Mouse (Mus musculus) forebrain, embryonic 11.5 days (tissue): ENCODE results near the gene Adamts20. TPM values are rescaled to one million over a fixed set of nuclear protein-coding genes. Genes with fewer than 3 reads are reported as not detected.
A peak's percentile ranks its signal among the peaks of the same experiment; 100 is the strongest.
"Not testable (repeated sequence)": the region's sequence is repeated elsewhere in the genome, so short reads cannot be mapped to it uniquely, and the experiment has no call there.

Experiments used
- ATAC-seq: fragments of 200-750 bp; cut with Nextera tagmentation; replicated peaks from 2 replicates; pipeline ENCODE4 v1.8.0; 2017; ENCODE audit warnings: moderate TSS enrichment; ENCODE audit not compliant: low FRiP score
- DNase-seq: peaks from one replicate; pipeline ENCODE4 v3.0.0-alpha.2; 2017; ENCODE audit warnings: low spot score
- H3K27ac ChIP-seq: fragments of 300-500 bp; sonication (generic); 2 replicates; pipeline ENCODE4 v1.5.1; 2014; ENCODE audit warnings: low read depth, low read length
- H3K27me3 ChIP-seq: fragments of 300-500 bp; sonication (generic); 2 replicates; pipeline ENCODE4 v1.6.1; 2014; ENCODE audit warnings: mild to moderate bottlenecking, low read length, mixed read lengths; ENCODE audit not compliant: control insufficient read depth, insufficient read depth
- H3K36me3 ChIP-seq: fragments of 300-500 bp; sonication (generic); 2 replicates; pipeline ENCODE4 v1.6.1; 2014; ENCODE audit warnings: mild to moderate bottlenecking, low read length, moderate library complexity, mixed read lengths; ENCODE audit not compliant: control insufficient read depth, insufficient read depth
- H3K4me1 ChIP-seq: fragments of 300-500 bp; sonication (generic); replicated peaks from 2 replicates; pipeline ENCODE4 v1.6.1; 2014; ENCODE audit warnings: low read length, mixed read lengths; ENCODE audit not compliant: control insufficient read depth, insufficient read depth
- H3K4me2 ChIP-seq: fragments of 300-500 bp; sonication (generic); 2 replicates; pipeline ENCODE4 v1.6.1; 2014; ENCODE audit warnings: low read depth, mild to moderate bottlenecking, low read length, moderate library complexity, mixed read lengths; ENCODE audit not compliant: severe bottlenecking
- H3K4me3 ChIP-seq: fragments of 300-500 bp; sonication (generic); 2 replicates; pipeline ENCODE4 v1.5.1; 2014; ENCODE audit warnings: low read depth, low read length
- H3K9ac ChIP-seq: fragments of 300-500 bp; sonication (generic); 2 replicates; pipeline ENCODE4 v1.6.1; 2014; ENCODE audit warnings: low read length
- H3K9me3 ChIP-seq: fragments of 300-500 bp; sonication (generic); 2 replicates; pipeline ENCODE4 v1.6.1; 2016; ENCODE audit warnings: low read length, mixed read lengths; ENCODE audit not compliant: control insufficient read depth
- WGBS: fragments of 180-500 bp; shearing (Covaris S2); extraction: QIAGEN DNeasy Blood & Tissue Kit; methylation state at CpG from one replicate; pipeline ENCODE4 v1.1.7; 2014; 5-methylcytosine and 5-hydroxymethylcytosine counted together
- polyA plus RNA-seq: library from polyadenylated mRNA; unstranded; fragments of >200 nt; fragmentation: Nextera tagmentation; extraction: Ambion mirVana; gene quantifications from 2 replicates; pipeline ENCODE4 v1.2.1, GENCODE M21; 2014

The Adamts20 gene
- 14.0 and 15.4 TPM in 2 replicates for polyA plus RNA-seq

DNA sequence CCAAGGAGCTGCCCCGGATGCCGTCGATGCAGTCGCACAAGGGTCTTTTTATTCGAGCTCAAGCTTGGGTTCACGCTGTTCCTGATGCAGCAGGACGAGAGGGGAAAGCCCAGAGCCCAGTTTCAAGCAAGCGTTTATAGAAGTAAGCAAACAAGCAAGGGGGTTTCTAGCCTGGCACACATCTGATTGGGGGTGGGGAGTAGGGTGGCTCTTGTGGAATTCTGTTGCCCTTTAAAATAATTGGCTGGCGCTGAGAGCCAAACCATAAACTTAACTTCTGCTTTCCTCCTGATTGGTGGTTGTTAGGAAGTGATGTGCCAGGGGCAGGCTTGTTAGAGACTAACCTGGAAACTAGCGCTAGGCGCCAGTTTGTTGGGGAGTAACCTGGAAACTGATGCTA is at the start of gene Adamts20:
Gene Adamts20, minus strand, starts transcription at position 101 of the 400 bp plus-strand sequence.
- 84% methylated on average over 11 of the region's 11 CpGs for WGBS
- DNase-seq: no peak
- H3K4me2 ChIP-seq: 0 out of 2 replicates have a peak within 1 kb of the TSS, but pooled peaks have one; percentile 8
- H3K9ac ChIP-seq: no peak within 1 kb of the TSS
- no peak within 1 kb of the TSS for H3K27ac ChIP-seq
- H3K4me1 ChIP-seq: no peaks in the 10 kb centered on the region; the same call in 1 of the 2 replicates
- no peaks in the 10 kb centered on the region for H3K36me3 ChIP-seq
- H3K27me3 ChIP-seq: no peaks in the 10 kb centered on the region
- no peak within 1 kb of the TSS for H3K4me3 ChIP-seq
- no peaks in the 10 kb centered on the region for H3K9me3 ChIP-seq
- no peak for ATAC-seq

DNA sequence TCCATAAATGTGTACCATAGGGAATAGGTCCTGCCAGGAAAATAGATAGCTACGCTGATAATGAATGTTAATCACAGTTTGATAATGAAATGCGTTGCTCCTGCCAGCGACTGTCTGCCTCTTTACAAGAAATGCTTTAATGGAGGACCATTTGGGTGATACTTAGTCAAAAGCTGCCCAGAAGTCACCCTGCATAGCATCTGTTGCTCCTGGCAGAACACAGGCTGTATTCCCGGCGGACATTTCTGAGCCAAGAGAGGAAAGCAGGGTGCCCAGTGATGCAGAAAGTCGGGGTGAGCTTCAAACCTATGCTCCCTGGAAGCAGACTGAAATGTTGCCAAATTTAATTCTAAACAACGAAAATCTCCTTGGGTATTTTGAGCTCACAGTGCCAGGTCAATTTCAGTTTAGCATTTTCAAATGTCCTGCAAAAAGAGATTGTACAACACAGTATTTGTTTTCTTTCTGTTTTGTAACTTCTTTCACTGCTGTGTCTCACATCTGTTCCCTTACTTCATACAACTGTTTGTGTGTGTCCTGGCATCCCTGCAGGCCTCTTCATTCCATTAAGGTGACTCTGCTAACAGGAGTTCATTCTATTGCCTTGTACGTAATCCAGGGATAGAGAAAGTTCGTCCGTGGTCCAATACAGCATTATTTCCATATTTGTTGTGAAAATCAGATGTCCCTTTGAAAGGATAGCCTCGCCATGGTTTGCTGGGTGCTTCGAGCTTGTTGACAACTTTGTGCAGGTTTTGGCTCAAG is 38.4 kb upstream of the Adamts20 start:
- Histone ChIP-seq H3K36me3 (no peaks in the 10 kb centered on the region), H3K27me3 (no peaks in the 10 kb centered on the region), H3K27ac (no peak overlapping the region), H3K4me2 (no peak overlapping the region), H3K9ac (no peak overlapping the region), H3K9me3 (no peaks in the 10 kb centered on the region), H3K4me1 (no peaks in the 10 kb centered on the region), H3K4me3 (no peak overlapping the region)
- ATAC-seq (no peak), DNase-seq (no peak)
- 87% methylated on average over 12 of the region's 12 CpGs for WGBS

DNA sequence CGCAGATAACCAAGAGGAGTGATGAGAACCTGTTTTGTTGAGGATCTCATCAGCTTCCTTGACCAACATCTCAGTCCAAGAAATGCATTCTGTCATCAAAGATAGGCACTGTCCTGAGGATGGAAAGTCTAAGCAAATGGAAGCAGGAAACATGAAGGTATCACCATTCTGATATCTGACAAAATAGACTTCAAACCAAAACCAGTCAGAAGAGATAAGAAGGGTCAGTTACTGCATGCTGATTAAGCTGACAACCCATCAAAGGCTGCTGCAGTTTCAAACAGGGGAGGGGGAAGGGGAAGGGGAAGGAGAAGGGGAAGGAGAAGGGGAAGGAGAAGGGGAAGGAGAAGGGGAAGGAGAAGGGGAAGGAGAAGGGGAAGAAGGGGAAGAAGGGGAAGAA is 34.0 kb upstream of the Adamts20 start:
- Histone ChIP-seq H3K9me3 (no peaks in the 10 kb centered on the region), H3K4me2 (no peak overlapping the region), H3K36me3 (no peaks in the 10 kb centered on the region), H3K4me1 (no peaks in the 10 kb centered on the region), H3K27me3 (no peaks in the 10 kb centered on the region), H3K4me3 (no peak overlapping the region), H3K9ac (no peak overlapping the region), H3K27ac (no peak overlapping the region)
- 87% methylated on average over 1 of the region's 1 CpGs for WGBS
- DNase-seq (no peak), ATAC-seq (no peak)

DNA sequence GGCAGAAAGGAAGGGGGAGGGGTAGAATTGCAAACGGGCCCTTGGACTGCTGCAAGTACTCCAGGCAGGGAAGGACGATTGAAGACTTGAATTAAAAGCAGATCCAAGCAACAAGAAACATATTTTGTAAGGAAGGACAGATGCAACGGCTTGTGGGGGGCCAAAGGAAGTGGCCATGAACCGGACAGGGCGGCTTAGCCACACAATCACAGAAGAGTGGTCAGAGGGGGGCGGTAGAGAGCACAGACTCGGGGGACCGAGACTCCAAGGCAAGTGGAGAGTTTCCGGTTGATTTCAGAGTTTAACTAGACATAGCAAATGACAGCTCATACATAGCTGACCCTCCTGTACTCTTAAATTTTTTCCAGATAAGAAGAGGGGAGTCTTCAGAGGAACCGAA is 30.7 kb upstream of the Adamts20 start:
- no peaks in the 10 kb centered on the region for H3K27me3 ChIP-seq
- H3K9me3 ChIP-seq: no peaks in the 10 kb centered on the region
- H3K36me3 ChIP-seq: no peaks in the 10 kb centered on the region
- no peak for DNase-seq
- no peaks in the 10 kb centered on the region for H3K4me1 ChIP-seq
- no peak overlapping the region for H3K27ac ChIP-seq
- H3K4me2 ChIP-seq: no peak overlapping the region
- no peak for ATAC-seq
- no peak overlapping the region for H3K9ac ChIP-seq
- H3K4me3 ChIP-seq: no peak overlapping the region
- WGBS: 72% methylated on average over 10 of the region's 10 CpGs

DNA sequence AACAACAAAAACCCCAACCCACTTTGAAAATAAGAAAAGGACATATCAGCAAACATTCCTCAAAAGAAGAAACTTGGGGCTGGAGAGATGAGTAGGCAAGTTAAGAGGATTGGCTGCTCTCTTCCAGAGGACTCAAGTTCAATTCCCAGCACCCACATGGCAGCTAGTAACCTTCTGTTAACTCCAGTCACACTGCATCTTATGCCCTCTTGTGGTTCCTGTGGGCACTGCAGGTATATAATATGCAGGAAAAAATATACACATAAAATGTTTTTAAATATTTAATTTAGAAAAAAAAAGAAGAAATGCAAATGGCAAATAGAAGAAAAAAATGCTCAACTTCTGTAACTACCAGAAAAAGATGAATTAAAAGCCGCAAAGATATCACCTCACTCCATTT is 29.2 kb upstream of the Adamts20 start:
- Histone ChIP-seq H3K27me3 (no peaks in the 10 kb centered on the region), H3K9ac (no peak overlapping the region), H3K36me3 (no peaks in the 10 kb centered on the region), H3K4me3 (no peak overlapping the region), H3K4me1 (no peaks in the 10 kb centered on the region), H3K27ac (no peak overlapping the region), H3K9me3 (no peaks in the 10 kb centered on the region), H3K4me2 (no peak overlapping the region)
- 95% methylated on average over 1 of the region's 1 CpGs for WGBS
- no peak for DNase-seq
- no peak for ATAC-seq

DNA sequence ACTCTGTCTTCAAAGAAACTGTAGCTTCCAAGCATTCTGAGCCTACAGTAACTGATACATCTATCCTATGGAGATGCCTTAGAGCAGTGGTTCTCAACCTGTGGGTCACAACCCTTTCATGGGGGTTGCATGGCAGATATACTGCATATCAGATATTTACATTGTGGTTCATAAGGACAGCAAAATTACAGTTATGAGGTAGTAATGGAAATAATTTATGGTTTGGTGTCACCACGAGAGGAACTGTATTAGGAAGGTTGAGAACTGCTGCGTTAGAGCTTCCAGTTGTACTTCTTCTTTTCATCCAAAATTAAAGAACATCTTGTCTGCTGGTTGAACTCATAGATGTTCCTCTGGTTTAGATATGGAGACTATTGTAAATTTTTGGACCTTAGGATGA is 24.2 kb upstream of the Adamts20 start:
- 94% methylated on average over 2 of the region's 2 CpGs for WGBS
- no peak for ATAC-seq
- no peaks in the 10 kb centered on the region for H3K36me3 ChIP-seq

DNA sequence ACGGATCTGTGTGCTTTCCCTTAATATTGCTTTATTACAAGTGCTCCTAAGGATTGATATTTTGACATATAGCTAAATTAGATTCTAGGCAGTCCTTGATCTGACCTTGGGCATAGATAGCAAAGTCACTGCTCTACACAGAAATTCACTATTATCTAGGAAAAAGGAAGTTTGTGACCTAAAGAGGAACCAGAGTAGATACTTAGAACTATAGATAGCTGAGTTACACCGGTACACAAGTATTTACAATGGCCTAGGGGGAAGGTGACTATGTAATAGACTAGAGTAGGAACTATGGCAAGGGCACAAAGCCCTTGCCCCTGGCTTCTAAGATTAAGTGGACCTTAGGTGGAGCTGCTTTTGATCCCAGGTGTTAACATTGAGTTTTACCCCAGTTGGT is 22.8 kb upstream of the Adamts20 start:
- not testable (repeated sequence) for H3K36me3 ChIP-seq, H3K27me3 ChIP-seq, H3K4me3 ChIP-seq, H3K27ac ChIP-seq, H3K4me1 ChIP-seq, H3K9ac ChIP-seq, H3K4me2 ChIP-seq, DNase-seq, ATAC-seq, H3K9me3 ChIP-seq
- WGBS: 91% methylated on average over 2 of the region's 2 CpGs

More for the DNA sequence above, 24.2 kb upstream of the Adamts20 start:
- Histone ChIP-seq H3K4me3 (no peak overlapping the region), H3K4me2 (no peak overlapping the region), H3K27me3 (no peaks in the 10 kb centered on the region), H3K9me3 (no peaks in the 10 kb centered on the region), H3K9ac (no peak overlapping the region), H3K4me1 (no peaks in the 10 kb centered on the region), H3K27ac (no peak overlapping the region)
- DNase-seq: no peak

DNA sequence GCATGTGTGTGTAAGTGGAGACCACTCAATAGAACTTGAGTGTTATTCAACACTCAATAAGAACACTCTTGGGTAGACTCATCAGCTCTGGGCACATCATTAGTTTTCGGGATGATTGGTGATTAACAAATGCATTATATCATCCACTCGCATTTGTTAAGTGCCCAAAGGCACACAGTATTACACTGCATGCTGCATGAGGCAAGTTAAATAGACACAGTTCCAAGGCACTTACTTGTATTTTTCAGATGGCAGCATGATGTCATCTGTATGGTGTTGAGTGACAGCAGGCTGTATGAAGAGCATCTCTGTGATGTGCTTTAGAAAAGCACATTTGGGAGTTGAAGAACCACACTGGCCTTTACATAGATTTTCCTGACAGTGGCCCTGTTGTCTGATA is 17.3 kb upstream of the Adamts20 start:
- Histone ChIP-seq H3K36me3 (no peaks in the 10 kb centered on the region), H3K9ac (no peak overlapping the region), H3K27ac (no peak overlapping the region), H3K4me2 (no peak overlapping the region), H3K4me1 (peaks cover 9% of the 10 kb centered on the region), H3K27me3 (no peaks in the 10 kb centered on the region), H3K9me3 (no peaks in the 10 kb centered on the region; the same call in 1 of the 2 replicates), H3K4me3 (no peak overlapping the region)
- WGBS: 66% methylated on average over 2 of the region's 2 CpGs
- DNase-seq (no peak), ATAC-seq (peak; percentile 80)

DNA sequence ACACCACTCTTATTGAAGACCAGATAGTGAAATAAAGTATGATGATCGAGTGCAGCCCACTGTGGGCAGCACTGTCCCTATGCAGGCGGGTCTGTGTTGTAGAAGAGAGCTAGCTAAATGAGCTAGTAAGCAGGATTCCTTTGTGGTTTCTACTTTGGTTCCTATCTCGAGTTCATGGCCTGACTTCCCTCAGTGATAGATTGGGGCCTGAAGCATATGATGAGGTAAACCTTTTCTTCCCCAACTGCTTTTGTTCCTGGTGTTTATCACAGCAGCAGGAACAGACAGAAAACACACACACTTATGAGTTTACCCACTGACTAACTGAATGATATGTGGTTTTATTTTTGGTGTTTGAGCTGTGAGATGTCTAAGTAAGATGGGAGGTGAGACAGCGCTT is 15.6 kb upstream of the Adamts20 start:
- H3K36me3 ChIP-seq: no peaks in the 10 kb centered on the region
- 92% methylated on average over 4 of the region's 4 CpGs for WGBS
- H3K4me2 ChIP-seq: no peak overlapping the region
- H3K9ac ChIP-seq: no peak overlapping the region
- H3K27ac ChIP-seq: 0 out of 2 replicates have a peak overlapping the region, but pooled peaks have one; percentile 48
- no peaks in the 10 kb centered on the region; the same call in 1 of the 2 replicates for H3K9me3 ChIP-seq
- H3K4me3 ChIP-seq: no peak overlapping the region
- H3K4me1 ChIP-seq: peaks cover 9% of the 10 kb centered on the region
- H3K27me3 ChIP-seq: no peaks in the 10 kb centered on the region
- ATAC-seq (no peak), DNase-seq (no peak)
